Mouse (Mus musculus): ENCODE results near the gene Vps13d. TPM values are rescaled to one million over a fixed set of nuclear protein-coding genes. Genes with fewer than 3 reads are reported as not detected.

The Vps13d gene
- polyA plus RNA-seq, 1 experiment from 2014 or later: 10.1 TPM

DNA sequence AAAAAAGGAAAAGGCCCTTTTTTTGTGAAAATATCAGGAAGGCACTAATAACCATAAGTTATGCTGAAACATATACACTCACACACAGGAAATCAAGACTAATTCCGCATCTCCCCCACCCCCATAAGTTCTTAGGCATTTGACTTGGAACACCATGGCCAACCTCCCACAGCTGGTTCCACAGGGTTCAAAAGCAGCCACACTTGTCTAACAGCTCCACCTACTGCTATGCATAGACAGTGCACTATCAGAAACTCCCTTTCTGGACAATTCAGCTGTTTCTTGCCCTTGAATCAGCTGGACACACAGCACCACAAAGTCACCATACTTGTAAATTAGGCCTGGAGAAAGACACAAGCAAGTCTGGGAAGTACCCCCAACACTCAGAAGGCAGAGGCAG is 33.6 kb downstream of the Vps13d start:
- Histone ChIP-seq H3K4me2 (ENCODE audit: low read depth, low read length) (no peak overlapping the region), H3K36me3 (replicated peaks; ENCODE audit: control insufficient read depth, insufficient read depth, low read depth, low read length) (no peaks in the 10 kb centered on the region), H3K9me3 (replicated peaks; ENCODE audit: control insufficient read depth, low read length) (no peaks in the 10 kb centered on the region), H3K27ac (replicated peaks; ENCODE audit: low read depth, low read length) (no peak overlapping the region), H3K9ac (replicated peaks; ENCODE audit: low read length) (no peak overlapping the region), H3K4me1 (ENCODE audit: control insufficient read depth, insufficient read depth, low read length) (no peaks in the 10 kb centered on the region), H3K4me3 (ENCODE audit: low read depth, low read length) (no peak overlapping the region), H3K27me3 (ENCODE audit: control insufficient read depth, insufficient read depth, low read length) (no peaks in the 10 kb centered on the region)
- WGBS: 89% methylated on average over 1 of the region's 1 CpGs
- DNase-seq (ENCODE audit: low spot score): peak; percentile 56
- ATAC-seq (replicated peaks; ENCODE audit: insufficient number of reproducible peaks, low FRiP score, low TSS enrichment, low read depth): no peak

DNA sequence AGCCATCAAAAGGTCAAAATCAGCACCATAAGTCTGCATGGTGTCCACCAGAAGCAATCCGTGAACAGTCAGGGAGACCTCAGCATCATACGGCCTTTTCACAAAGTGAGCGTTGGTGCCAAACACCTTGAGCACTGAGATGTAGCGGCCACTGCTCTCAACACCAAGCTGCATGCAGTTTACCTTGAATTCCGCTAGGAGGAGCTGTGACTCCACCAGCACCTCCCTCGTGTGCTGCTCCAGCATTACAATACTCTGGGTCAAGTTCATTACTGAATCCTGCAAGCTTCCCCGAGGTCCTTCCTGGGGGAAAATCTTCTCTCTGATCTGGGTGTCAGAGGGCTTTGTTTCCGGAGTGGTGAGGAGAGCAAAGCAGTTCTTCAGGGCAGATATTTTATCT is 38.8 kb downstream of the Vps13d start:
- no peak overlapping the region for H3K4me3 ChIP-seq (ENCODE audit: low read depth, low read length)
- no peaks in the 10 kb centered on the region for H3K4me1 ChIP-seq (ENCODE audit: control insufficient read depth, insufficient read depth, low read length)
- DNase-seq (ENCODE audit: low spot score) (peak; percentile 62), ATAC-seq (replicated peaks; ENCODE audit: insufficient number of reproducible peaks, low FRiP score, low TSS enrichment, low read depth) (peak; percentile 25)
- no peaks in the 10 kb centered on the region for H3K9me3 ChIP-seq (replicated peaks; ENCODE audit: control insufficient read depth, low read length)
- no peak overlapping the region for H3K4me2 ChIP-seq (ENCODE audit: low read depth, low read length)
- no peak overlapping the region for H3K9ac ChIP-seq (replicated peaks; ENCODE audit: low read length)
- 52% methylated on average over 8 of the region's 8 CpGs for WGBS
- H3K36me3 ChIP-seq (replicated peaks; ENCODE audit: control insufficient read depth, insufficient read depth, low read depth, low read length): peaks cover 2% of the 10 kb centered on the region
- no peaks in the 10 kb centered on the region for H3K27me3 ChIP-seq (ENCODE audit: control insufficient read depth, insufficient read depth, low read length)
- H3K27ac ChIP-seq (replicated peaks; ENCODE audit: low read depth, low read length): no peak overlapping the region

DNA sequence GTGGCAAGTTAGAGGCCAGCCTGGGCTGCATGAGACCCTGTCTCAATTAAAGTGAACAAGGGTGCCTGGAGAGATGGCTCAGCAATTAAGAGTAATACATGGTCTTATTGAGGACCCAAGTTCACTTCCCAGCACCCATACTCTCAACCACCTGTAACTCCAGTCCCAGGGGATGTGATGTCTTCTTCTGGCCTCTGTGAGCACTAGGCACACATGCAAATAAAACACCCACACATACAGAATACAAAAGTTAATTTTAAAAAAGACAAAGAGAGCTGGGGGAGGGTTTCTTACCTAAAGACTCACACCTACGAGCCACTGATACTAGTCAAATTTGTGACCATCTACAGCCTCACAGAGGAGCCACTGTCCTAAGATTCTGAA is 43.7 kb downstream of the Vps13d start:
- Histone ChIP-seq H3K27ac (replicated peaks; ENCODE audit: low read depth, low read length) (no peak overlapping the region), H3K9ac (replicated peaks; ENCODE audit: low read length) (no peak overlapping the region), H3K4me3 (ENCODE audit: low read depth, low read length) (no peak overlapping the region), H3K36me3 (replicated peaks; ENCODE audit: control insufficient read depth, insufficient read depth, low read depth, low read length) (peaks cover 2% of the 10 kb centered on the region), H3K9me3 (replicated peaks; ENCODE audit: control insufficient read depth, low read length) (no peaks in the 10 kb centered on the region), H3K27me3 (ENCODE audit: control insufficient read depth, insufficient read depth, low read length) (no peaks in the 10 kb centered on the region), H3K4me1 (ENCODE audit: control insufficient read depth, insufficient read depth, low read length) (no peaks in the 10 kb centered on the region), H3K4me2 (ENCODE audit: low read depth, low read length) (no peak overlapping the region)
- ATAC-seq (replicated peaks; ENCODE audit: insufficient number of reproducible peaks, low FRiP score, low TSS enrichment, low read depth) (no peak), DNase-seq (ENCODE audit: low spot score) (no peak)
- WGBS: 95% methylated on average over 1 of the region's 1 CpGs

DNA sequence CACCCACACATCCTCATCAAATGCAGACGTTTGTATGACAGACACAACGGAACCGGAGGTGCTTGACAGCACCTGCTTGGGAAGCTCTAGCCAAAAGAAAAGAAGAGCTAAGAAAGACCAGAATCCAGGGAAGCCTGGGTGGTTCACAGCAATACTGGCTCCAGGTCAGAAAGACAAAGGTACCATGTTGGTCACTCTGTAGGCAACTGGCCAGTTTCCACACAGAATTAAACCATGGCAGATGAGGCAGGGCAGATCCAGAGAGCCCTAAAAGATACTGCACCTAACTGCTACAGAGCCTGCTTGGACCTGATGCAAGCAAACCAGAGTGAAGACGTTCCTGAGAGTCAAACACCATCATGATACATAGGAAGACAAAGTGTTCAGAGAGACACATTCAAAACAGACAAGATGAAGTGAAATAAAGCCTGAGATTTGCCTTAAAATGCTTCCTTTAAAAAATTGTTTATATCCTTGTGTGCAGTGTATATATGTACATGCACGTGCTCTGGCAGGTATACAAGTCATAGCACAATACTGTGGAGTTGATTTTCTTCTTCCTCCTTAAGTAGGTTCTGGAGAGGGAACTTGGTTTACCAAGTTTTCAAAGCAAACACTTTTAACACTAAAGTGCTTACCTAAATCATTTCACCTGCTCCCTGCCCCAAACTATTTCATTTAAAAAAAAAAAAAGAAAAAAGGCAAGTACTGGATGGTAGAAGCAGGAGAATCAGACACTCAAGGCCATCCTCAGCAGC is 44.3 kb downstream of the Vps13d start:
- DNase-seq (ENCODE audit: low spot score) (no peak), ATAC-seq (replicated peaks; ENCODE audit: insufficient number of reproducible peaks, low FRiP score, low TSS enrichment, low read depth) (no peak)
- Histone ChIP-seq H3K4me1 (ENCODE audit: control insufficient read depth, insufficient read depth, low read length) (no peaks in the 10 kb centered on the region), H3K4me2 (ENCODE audit: low read depth, low read length) (no peak overlapping the region), H3K27ac (replicated peaks; ENCODE audit: low read depth, low read length) (no peak overlapping the region), H3K9me3 (replicated peaks; ENCODE audit: control insufficient read depth, low read length) (no peaks in the 10 kb centered on the region), H3K4me3 (ENCODE audit: low read depth, low read length) (no peak overlapping the region), H3K9ac (replicated peaks; ENCODE audit: low read length) (no peak overlapping the region), H3K27me3 (ENCODE audit: control insufficient read depth, insufficient read depth, low read length) (no peaks in the 10 kb centered on the region), H3K36me3 (replicated peaks; ENCODE audit: control insufficient read depth, insufficient read depth, low read depth, low read length) (peaks cover 2% of the 10 kb centered on the region)
- WGBS: 72% methylated on average over 5 of the region's 5 CpGs

DNA sequence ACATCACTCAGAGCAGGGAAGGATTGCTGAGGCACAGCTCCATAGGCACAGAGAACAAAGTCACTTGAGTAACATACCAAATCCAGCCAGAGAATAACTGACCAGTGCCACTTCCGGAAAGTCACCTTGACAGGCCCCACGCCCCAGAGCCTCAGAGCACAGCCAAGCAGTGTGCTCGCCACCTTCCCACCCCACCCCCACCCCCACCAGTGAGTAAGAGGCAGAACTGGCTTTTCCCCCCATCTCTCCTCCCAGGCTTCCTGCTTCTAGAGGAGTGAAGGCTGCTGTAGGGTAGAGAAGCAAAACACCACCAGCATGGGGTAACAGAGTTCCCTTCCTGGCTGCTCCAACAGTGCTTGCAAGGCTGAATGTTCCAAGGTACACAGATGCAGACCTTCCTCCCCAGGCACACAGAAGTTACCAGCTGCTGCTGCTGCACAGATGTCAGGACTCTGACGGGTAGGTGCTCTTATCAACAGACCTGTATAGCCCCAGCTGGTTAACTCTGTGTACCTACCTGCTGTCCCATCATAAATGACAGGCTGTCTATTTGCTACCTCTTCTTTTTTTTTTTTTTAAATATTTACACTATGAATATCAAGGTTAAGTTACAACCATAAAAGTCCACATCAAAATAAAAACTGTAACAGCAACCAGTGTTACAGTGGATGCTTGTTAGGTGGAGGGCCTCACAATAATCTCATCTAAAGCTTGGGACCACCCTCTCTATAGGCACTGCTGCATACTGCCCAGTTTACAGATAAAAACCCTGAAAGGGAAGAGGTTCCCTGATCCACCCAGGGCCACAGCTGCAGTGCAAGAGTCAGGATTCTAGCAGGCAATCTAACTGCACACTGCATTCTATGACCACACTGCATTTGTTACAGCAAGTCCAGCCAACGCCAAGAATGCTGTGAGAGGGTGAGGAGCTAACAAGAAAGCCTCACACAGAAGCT is 47.5 kb downstream of the Vps13d start:
- Histone ChIP-seq H3K27ac (replicated peaks; ENCODE audit: low read depth, low read length) (no peak overlapping the region), H3K36me3 (replicated peaks; ENCODE audit: control insufficient read depth, insufficient read depth, low read depth, low read length) (peaks cover 2% of the 10 kb centered on the region; the same call in 1 of the 2 replicates), H3K4me1 (ENCODE audit: control insufficient read depth, insufficient read depth, low read length) (no peaks in the 10 kb centered on the region), H3K4me2 (ENCODE audit: low read depth, low read length) (no peak overlapping the region), H3K4me3 (ENCODE audit: low read depth, low read length) (no peak overlapping the region), H3K9ac (replicated peaks; ENCODE audit: low read length) (no peak overlapping the region), H3K27me3 (ENCODE audit: control insufficient read depth, insufficient read depth, low read length) (no peaks in the 10 kb centered on the region), H3K9me3 (replicated peaks; ENCODE audit: control insufficient read depth, low read length) (no peaks in the 10 kb centered on the region)
- WGBS: 80% methylated on average over 5 of the region's 5 CpGs
- DNase-seq (ENCODE audit: low spot score) (no peak), ATAC-seq (replicated peaks; ENCODE audit: insufficient number of reproducible peaks, low FRiP score, low TSS enrichment, low read depth) (no peak)

DNA sequence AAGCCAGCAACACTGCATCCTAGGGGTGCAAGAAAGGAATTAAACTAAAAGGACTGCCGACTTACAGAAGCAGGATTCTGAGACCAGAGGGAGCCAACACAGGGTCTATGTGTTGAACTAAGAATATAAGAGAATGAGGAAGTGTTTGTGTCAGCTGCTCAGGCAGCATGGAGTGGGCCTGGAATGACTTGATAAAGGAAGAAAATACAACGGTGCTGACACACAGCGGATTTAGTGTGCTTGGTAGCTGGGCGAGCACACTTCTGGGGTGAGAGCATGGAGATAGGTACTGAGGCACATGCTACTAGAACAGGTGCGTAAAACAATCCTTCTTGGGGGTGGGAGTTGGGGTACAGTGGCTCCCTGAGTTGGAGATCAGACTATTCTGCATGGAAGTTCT is 51.3 kb downstream of the Vps13d start:
- H3K4me2 ChIP-seq (ENCODE audit: low read depth, low read length): no peak overlapping the region
- no peaks in the 10 kb centered on the region for H3K27me3 ChIP-seq (ENCODE audit: control insufficient read depth, insufficient read depth, low read length)
- H3K27ac ChIP-seq (replicated peaks; ENCODE audit: low read depth, low read length): no peak overlapping the region
- H3K4me3 ChIP-seq (ENCODE audit: low read depth, low read length): no peak overlapping the region
- no peaks in the 10 kb centered on the region for H3K9me3 ChIP-seq (replicated peaks; ENCODE audit: control insufficient read depth, low read length)
- WGBS: 93% methylated on average over 5 of the region's 5 CpGs
- DNase-seq (ENCODE audit: low spot score) (no peak), ATAC-seq (replicated peaks; ENCODE audit: insufficient number of reproducible peaks, low FRiP score, low TSS enrichment, low read depth) (no peak)
- peaks cover 2% of the 10 kb centered on the region for H3K36me3 ChIP-seq (replicated peaks; ENCODE audit: control insufficient read depth, insufficient read depth, low read depth, low read length)
- H3K4me1 ChIP-seq (ENCODE audit: control insufficient read depth, insufficient read depth, low read length): no peaks in the 10 kb centered on the region
- H3K9ac ChIP-seq (replicated peaks; ENCODE audit: low read length): no peak overlapping the region

DNA sequence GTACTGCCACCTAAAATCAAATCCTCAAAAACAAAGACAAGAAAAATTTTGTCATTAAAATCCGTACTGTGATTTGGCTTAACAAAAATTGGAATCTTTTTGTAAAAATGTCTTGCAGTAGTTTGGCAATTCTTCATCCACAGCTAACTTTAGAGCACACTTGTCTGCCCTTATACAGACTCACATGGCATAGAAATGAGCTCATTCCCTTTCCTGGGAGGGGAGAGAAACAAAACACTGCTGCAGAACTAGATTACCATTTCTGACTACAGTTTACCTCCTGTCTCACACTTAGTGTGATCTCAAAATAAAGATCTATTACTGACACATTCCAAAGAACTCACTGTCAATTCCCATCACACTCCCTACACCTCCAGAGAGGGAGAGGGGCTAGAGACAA is 58.1 kb downstream of the Vps13d start:
- ATAC-seq (replicated peaks; ENCODE audit: insufficient number of reproducible peaks, low FRiP score, low TSS enrichment, low read depth): no peak
- H3K27me3 ChIP-seq (ENCODE audit: control insufficient read depth, insufficient read depth, low read length): no peaks in the 10 kb centered on the region
- no peaks in the 10 kb centered on the region for H3K9me3 ChIP-seq (replicated peaks; ENCODE audit: control insufficient read depth, low read length)
- H3K4me2 ChIP-seq (ENCODE audit: low read depth, low read length): no peak overlapping the region
- H3K27ac ChIP-seq (replicated peaks; ENCODE audit: low read depth, low read length): no peak overlapping the region
- WGBS: 85% methylated on average over 1 of the region's 1 CpGs
- no peak overlapping the region for H3K4me3 ChIP-seq (ENCODE audit: low read depth, low read length)
- peaks cover 2% of the 10 kb centered on the region for H3K36me3 ChIP-seq (replicated peaks; ENCODE audit: control insufficient read depth, insufficient read depth, low read depth, low read length)
- H3K9ac ChIP-seq (replicated peaks; ENCODE audit: low read length): no peak overlapping the region
- H3K4me1 ChIP-seq (ENCODE audit: control insufficient read depth, insufficient read depth, low read length): no peaks in the 10 kb centered on the region
- DNase-seq (ENCODE audit: low spot score): no peak

DNA sequence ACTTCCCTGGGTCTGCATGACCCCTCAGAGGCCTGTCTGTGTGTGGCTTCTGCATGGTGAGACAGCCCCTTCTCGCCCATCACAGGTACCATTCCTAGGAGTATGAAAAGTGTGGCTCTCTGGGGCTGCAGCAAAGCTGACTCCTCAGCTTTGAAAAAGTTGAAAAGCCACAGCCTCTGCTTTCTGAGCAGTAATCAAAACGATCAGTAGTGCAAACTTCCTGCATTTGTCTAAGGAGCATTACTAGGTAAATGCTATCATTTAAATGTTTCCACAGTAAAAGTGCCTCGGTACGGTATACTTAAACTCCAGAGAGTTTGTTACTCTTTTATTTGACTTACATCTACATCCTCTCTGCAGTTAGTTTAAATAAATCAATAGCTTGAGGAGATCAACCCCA is 59.3 kb downstream of the Vps13d start:
- Histone ChIP-seq H3K4me3 (ENCODE audit: low read depth, low read length) (no peak overlapping the region), H3K27ac (replicated peaks; ENCODE audit: low read depth, low read length) (no peak overlapping the region), H3K9me3 (replicated peaks; ENCODE audit: control insufficient read depth, low read length) (no peaks in the 10 kb centered on the region), H3K4me1 (ENCODE audit: control insufficient read depth, insufficient read depth, low read length) (no peaks in the 10 kb centered on the region), H3K27me3 (ENCODE audit: control insufficient read depth, insufficient read depth, low read length) (no peaks in the 10 kb centered on the region), H3K4me2 (ENCODE audit: low read depth, low read length) (no peak overlapping the region), H3K36me3 (replicated peaks; ENCODE audit: control insufficient read depth, insufficient read depth, low read depth, low read length) (peaks cover under 1% of the 10 kb centered on the region), H3K9ac (replicated peaks; ENCODE audit: low read length) (no peak overlapping the region)
- DNase-seq (ENCODE audit: low spot score) (no peak), ATAC-seq (replicated peaks; ENCODE audit: insufficient number of reproducible peaks, low FRiP score, low TSS enrichment, low read depth) (no peak)
- WGBS: 89% methylated on average over 4 of the region's 4 CpGs

All from embryonic facial prominence, embryonic 11.5 days (tissue).